Mouse (Mus musculus) small intestine, adult 2 months (tissue): ENCODE measurements around the gene Ier5.

Experiments used
- CTCF ChIP-seq: fragments of 200-500 bp; IDR thresholded peaks from 2 replicates; pipeline ENCODE4 v1.5.1; 2012; ENCODE audit warnings: low read depth, mild to moderate bottlenecking, control low read depth, inconsistent platforms, low read length, moderate library complexity, mixed read lengths; ENCODE audit not compliant: insufficient replicate concordance, insufficient read length; ENCODE audit errors: extremely low read depth
- POLR2A ChIP-seq: fragments of 200-500 bp; IDR thresholded peaks from 2 replicates; pipeline ENCODE4 v1.6.1; 2012; ENCODE audit warnings: low read depth, mild to moderate bottlenecking, control low read depth, inconsistent platforms, low read length, moderate library complexity

GRCm38 (mm10) chr1:155124397-155124796 is 25.0 kb upstream of the Ier5 start:
- TF ChIP-seq CTCF (no peak), POLR2A (no peak)
